Mouse (Mus musculus) c-Kit-positive CD71-positive TER-119-negative erythroid progenitor cells, embryonic 14.5 days (primary cell): ENCODE measurements around the gene Gm20683.

Experiments
- DNase-seq: peaks from one replicate; pipeline ENCODE4 v3.0.0-alpha.2; 2013; ENCODE audit warnings: low read depth

The Gm20683 gene

DNA sequence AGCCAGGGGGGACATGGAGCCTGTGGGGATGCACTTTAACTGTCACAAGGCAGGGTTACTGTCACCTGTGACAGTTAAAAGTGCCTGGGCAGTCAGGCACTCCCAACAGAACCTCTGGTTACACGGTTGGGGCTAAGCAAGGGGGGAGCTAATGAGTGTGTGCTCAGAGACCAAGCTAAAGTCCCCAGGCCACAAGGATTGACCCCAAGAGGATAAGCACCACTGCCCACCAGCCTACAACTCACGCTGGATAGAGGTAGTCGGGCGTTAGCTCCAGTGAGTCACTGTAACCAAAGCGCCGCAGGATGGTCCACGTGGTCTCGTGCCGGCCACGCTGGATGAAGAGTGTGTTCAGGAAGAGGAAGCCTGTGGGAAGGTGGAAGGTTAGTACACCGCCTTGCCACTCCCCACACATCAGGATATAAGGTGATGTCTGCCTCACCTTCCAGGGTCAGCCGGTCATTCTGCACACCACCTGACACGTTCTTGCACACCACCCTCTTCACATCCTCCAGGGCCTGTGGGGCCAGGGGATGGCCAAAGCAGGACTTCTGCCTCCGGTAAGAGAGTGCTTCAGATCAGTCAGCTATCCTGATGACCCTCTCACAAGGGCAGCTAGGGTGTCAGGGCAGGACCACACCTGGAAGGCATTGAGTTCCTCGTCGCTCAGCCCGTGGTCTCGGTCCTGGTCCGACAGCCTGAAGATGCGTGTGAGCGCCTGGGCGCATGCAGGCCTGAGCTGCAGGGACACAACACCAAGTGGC, at the start of gene Gm20683:
Gm20683 (minus strand) TSS at position 647 of the 764 bp plus-strand sequence.
- DNase-seq: no peak

DNA sequence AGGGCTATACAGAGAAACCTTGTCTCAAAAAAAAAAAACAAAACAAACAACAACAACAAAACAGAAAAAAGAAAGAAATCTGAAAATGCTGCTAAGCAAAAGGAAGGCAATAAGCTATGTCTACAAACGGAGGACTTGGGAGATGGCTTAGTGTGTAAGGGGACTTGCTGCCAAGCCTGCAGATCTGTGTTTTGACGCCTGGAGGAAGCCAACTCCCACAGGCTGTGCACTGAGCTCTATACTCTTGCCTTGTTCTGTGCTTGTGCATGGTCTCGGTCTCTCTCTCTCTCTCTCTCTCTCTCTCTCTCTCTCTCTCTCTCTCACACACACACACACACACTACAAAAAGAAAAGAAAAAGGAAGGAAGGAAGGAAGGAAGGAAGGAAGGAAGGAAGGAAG, 47.3 kb upstream of the Gm20683 start:
- DNase-seq: no peak

DNA sequence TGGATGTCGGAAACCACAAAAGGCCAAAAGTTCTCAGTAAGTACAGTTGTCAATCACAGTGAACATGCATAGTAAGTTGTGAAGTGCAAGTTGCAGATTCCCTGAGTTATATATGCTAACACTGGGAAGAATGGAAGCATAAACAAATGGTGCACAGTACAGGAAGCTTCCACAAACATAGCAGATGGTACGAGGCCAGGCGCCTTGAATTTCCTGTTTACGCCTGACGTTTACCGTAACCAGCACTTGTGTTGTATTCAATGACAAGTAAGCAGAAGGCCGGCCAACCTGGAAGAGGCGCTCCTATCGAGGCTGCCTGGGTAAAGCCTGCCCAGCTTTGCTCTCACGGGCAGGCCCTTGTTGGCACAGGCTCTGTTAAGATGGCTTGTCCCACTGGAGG, 45.9 kb upstream of the Gm20683 start:
- DNase-seq: no peak

DNA sequence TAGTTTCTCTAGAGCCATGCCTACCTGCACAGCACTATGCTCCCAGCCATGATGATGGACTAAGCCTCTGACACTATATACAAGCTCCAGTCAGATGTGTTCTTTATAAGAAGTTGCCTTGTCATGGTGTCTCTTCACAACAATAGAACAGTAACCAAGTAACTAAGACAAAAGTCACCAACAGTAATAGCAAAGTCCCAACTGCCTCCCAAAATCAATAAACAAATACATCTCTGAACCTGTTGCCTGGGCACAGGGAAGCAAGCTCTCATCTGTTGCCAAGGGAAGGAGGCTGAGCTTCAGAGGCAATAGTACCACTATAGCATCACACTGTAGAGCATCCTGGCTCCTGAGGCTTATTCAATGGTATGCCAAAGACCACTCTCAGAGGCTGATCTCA, 45.2 kb upstream of the Gm20683 start:
- no peak for DNase-seq

DNA sequence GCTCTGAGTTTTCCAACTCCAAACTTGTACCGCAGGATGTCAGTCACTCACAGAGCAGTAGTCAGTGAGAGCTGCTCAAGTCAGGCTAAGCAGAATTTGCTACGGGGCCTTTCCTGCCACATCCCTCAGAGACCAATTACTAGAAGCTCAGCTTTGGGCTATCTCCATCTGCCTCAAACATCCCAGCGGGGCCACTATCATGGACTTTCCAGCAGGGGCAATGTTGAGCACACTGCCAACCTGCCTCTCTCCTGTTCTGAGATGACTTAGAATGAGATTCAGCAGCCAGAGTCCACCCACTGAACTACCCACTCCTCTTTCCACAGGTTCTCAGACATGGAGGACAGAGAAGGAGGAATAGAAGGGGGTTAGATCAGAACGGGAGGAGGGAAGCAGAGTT, 44.1 kb upstream of the Gm20683 start:
- no peak for DNase-seq

DNA sequence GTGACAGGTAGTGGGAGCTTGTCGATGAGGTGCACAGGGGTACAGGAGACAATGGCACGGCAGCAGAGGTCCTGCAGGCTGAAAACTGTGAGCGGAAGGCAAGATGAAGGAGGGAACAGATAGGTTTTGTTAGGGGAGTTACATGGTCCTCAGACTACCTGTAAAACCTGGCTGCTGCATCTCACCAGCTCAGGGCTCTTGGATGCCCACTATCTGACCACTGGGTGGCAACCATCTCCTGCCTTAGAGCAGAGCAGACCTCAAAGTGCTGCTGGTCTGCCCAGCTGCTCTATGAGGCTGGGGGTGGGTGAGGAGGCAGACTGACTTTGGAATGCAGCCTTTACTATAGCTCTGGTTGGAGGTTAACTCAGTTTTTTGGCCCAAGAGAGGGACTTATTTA, 42.3 kb upstream of the Gm20683 start:
- DNase-seq: no peak

DNA sequence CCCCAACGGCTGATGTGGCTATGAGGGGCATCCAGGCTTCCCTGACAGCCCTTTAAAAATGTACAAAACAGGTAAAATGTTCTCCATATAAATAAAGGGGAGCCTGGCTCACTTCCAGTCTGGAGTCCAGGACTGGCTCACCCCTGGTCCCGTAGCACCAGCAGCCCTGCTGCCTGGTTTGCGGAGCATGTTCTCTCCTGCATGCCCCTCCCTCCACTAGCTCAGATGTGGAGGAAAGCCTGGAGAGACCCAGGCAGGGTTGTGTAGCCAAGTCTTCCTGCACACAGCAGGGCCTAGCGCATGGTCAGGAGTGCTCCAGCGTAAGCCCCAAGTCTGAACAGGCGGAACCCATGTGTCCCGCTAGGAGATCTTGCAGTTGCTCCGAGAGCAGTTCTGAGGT, 41.7 kb upstream of the Gm20683 start:
- DNase-seq: no peak

DNA sequence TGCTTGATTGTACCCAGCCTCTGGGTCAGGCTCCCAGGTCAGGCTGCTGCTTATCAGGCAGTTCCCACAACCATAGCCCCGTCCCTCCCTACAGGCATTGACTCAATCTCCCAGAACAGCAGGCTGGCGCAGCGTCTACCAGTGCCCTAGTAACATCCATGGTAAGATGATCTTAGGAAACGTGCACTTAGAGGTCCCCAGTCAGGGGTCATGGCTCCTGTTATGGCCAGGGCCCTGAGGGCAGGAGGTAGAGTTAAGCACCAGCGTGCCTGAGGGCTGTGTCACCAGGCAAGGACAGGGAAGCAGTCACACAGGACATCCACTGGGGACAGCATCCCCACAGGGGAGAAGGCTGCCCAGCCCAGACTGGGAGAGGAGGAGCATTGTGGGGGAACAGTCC, 40.7 kb upstream of the Gm20683 start:
- DNase-seq: no peak

DNA sequence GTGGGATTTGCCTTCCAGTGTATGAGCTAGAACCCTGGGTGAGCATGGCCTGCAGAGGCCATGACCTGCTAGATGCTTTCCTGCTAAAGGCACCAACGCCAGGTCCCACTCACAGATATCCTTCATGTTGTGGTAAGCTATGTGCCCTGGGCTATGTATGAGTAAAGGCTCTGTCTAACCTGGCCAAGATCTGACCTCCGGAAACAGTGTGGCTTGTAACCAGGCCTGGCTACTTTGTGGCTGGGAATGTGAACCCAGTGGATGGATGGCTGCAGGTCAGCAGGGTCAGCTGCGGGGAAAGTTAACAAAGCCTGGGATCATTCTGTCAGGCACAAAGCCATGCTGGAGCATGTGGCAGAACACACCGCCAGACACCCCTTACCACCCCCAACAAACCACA, 40.1 kb upstream of the Gm20683 start:
- DNase-seq: no peak

DNA sequence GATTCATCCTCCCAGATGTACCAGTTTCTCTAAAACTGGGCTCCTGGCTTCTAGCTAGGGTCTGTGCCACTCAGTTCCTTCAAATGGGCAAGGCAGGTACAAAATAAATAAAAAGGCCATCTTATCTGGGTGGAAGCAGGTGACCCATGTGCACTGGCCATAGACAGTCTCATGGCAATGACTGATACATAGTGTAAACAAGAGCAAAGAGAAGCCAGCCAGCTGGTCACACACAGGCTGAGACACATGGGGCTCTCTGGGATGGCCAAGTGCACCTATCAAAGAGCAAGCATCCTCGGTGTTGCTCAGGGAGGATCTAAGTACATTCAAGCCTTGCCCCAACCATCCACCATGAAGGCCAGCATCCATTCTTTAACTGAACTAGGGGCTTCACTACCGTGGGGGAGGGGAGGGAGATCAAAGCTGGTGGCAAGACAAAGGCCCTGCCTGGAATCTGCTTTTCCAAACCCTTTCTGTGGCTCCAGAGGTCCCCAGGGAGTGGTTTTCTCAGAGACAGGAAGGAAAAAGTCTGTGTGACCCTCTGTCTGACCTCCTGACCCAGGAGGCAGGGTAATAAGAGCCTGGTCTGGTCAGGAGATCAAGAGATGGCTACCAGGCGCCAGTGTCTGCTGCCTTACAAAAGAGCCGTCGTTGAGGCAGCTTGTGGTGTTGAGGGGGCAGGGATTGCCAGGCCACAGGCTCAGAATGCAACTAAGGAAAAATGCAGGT, 39.5 kb upstream of the Gm20683 start:
- DNase-seq: no peak

DNA sequence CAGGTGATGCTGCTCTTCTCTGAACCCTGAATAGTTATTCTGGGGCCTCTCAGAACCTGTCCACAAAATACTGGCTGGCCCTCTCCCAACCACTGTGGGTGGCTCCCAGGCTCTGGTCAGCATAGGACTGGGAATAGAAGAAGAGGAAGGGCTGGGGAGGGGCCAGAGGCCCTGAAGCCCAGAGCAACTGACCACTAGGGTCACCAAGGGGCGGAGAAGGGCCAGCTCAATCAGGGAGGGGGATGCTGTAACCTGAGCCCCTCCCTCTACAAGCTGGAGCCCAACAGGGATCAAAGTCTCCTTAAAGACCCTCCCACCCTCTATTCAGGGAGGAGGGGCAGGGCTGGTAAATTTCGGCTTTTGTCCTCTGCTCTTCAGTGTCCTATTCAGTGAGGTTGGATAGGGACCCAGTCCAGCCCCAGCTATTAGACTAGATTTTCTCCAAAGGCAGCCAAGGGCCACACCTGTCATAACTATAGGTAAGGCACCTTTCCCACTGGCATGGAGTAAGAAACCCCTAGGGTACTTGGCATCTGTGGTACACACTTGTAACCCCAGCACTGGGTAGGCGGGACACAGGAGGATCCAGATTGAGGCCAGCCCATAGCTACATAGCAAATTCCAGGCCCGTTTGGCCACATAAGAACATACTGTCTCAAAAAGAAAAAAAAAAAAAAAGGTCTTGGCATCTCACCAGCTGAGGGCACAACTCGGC, 38.8 kb upstream of the Gm20683 start, which contains the start of gene Wfikkn1:
Wfikkn1 (minus strand) TSS at position 663 of the 715 bp plus-strand sequence.
- DNase-seq: no peak

DNA sequence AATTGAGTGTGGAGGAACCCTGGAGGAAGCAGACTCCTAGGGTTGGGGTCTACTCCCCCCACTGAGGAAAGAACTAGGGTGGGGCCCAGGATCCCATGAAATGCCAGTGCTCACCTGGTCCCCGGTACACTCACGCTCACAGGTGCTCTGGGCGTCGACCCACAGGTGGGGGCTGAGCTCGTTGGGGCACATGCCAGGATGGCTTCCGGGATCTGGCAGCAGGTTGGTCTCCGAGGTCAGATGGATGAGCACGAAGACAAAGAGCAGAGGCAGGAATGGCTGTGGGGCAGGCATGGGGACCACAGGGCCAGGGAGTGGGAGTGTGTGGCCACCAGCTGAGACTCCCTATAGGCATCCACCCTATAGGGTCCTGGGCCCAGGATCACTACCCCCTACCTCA, 38.2 kb upstream of the Gm20683 start:
- DNase-seq: no peak

DNA sequence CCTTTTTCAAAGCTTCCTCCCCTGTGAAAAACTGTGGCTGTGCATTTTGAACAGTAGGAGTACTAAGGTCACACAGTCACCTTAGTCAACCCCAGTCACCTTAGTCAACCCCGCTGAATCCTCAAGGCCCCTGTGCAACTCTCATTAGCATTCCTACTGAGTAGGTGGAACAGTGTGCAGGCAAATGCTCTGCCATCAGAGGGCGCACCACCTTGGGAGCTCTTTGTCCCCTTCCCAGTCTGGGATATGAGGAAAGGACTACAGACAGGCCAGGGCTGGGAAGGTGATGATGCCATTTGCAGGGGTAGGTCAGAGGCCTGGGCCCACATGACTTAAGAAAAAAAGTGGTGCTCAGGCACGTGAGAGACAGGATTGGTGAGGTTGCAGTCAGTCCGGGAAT, 37.7 kb upstream of the Gm20683 start:
- no peak for DNase-seq

DNA sequence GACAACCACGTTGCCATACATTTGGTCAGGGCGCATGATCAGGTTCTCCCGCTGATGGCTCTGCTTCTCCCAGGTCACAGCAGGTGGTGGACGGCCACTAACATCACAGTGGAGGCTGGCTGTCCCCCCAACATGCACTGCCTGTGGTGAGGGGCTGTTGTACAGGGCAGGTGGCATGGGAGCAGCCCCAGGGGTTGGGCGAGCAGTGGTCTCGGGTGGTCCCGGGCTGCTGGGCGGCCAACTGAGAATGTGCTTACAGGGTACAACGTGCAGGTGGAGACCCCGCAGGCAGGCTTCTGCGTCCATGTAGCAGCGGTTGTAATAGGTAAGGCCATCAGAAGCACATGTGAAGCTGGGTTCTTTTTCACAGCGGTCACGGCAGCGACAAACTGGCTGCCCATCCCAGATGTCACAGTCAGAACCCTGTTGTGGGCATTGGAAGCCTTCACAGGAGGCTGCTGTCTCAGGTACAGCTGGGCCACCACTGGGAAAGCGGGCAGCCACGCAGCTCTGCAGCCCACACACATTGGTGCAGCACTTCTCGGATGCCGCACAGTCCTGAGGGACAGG, 37.1 kb upstream of the Gm20683 start:
- DNase-seq: no peak

DNA sequence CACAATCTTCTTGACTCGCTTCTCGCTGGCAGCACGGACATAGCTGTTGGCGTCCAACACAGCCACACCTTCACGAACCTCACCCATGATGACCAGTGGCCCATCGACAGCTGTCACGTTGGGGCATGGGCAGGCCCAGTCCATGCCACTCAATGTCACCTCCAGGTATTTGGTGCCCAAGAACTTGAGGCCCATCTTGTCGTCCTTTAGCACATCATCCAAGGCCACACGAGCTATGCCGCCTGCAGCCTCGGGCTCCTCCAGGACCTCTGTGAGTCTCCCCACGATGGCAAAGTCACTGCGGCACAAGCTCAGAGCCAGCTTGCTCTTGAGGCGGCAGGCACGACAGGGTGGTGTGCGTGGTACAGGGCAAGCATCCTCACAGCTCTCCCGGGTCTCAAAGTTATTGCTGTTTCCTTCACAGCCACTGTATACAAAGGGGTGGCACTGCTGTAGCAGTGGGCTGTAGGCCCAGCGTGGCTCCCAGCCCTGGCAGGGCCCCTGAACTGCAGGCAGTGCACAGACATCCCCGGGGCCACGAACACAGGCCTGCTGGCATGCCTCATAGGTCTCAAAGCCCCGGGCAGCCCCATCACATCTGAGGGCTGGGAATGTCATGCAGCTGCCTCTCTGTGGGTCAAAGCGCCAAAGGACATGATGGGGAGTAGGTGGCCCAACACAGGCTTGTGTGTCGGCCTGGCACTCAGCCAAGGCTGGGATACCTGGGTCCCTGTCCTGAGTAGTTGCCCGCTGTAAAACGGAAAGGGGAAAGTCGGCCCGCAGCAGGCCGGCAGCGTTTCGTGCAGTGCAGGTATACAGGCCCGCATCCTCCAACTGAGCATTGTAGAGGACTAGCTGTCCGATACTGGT, 36.4 kb upstream of the Gm20683 start:
- no peak for DNase-seq

DNA sequence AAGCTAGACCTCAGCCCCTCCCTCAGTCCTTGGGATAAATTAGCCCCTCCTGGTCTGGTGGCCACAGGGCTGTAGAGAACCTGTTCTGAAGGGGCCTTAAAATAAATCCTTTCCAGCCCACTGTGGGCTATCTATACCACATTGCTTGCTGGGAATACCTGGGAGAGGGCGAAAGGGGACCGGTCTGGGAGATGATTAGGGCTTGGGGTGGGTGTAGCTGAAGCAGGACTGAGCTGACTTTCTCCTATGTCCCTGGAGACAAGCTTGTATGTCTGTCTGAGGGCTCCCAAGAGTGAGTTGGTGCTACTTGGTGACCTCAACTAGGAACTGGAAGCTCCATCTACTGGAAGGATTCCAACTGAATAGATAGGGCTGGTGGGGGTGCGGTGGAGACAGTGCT, 35.5 kb upstream of the Gm20683 start:
- no peak for DNase-seq

DNA sequence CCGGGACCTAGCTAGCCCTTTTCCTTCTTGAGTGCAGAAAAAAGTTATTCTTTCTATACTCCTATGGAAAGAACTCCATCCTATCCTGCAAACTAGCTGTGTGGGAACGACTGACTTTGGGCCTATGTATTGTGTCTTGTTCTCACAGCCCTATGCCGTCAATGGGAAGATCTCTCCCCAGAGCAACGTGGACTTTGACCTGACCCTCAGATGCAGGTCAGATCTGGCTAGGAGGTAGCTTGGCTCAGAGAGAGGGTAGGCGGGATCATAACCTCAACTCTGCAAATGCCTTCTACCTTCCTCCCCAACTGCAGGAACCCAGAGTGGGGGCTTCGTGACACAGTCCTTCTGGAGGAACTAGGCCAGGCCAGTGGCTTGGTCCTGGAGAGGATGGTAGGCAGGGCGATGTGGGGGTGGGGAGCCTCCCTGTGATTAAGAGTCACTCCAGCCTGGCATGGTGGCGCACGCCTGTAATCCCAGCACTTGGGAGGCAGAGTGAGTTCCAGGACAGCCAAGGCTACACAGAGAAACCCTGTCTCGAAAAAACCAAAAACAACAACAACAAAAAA, 34.9 kb upstream of the Gm20683 start:
- no peak for DNase-seq

DNA sequence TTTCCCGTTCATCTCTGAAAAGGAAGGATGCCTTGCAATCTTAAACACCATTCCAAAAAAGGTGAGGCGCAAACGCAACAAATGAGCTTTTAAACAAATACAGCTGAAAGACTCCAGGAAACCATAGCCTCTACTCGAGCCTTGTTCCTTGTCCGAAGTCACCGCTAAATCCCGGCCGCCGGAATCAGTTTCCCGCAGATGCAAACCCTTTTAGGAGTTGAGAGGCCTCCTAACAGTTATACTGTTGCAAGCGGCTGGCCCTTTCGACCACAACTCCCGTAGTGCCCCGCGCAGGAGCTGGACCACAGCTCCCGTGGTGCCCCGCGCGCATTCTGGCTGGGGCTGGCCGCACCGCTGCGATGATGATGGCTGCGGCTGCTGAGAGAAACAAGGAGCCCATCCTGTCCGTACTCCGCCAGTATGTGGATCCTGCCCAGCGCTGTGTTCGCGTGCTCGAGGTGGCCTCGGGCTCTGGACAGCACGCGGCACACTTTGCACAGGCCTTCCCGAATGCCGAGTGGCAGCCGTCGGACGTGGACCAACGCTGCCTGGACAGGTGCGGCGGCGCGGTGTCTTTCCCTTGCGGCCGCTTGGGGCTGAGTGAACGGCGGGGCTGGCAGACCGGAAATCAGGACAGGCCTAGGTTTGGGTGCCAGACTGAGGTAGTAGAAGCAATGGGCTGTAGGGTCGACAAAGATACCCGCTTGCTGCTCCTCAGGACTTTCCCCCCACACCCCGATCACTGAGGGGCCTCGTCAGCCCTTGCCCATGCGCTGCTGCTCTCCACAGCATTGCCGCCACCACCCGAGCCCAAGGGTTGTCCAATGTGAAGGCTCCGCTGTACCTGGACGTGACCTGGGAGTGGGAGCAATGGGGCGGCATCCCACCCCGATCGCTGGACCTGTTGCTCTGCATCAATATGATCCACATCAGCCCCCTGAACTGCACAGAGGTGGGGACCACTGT, 33.9 kb upstream of the Gm20683 start:
- DNase-seq: peak; percentile 79

DNA sequence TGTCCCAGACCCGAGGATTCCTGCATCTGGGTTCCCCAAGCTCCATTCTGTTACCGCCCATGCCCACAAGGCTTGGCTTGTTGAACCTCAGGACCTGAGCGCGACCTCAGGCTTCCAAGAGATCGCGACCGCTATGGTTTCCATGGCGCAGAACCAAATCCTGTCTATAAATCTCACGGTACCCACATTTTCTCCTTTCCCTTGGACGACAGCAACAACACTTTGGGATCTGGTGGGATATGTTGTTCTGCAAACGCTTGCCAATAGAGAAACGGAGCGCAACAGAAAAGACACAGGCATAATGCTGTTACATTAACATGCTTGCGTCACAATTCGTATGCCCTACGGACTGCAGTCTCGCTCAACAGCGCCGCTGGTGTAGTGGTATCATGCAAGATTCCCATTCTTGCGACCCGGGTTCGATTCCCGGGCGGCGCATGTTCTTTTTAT, 33.2 kb upstream of the Gm20683 start, which contains the start of gene Mettl26:
Mettl26 (plus strand) TSS at position 354 of the 450 bp plus-strand sequence.
- DNase-seq: peak; percentile 88
